Mouse (Mus musculus) stomach, embryonic 14.5 days (tissue): Measurements from ENCODE around the gene Pycr1. TPM values are rescaled to one million over a fixed set of nuclear protein-coding genes. Genes with fewer than 3 reads are reported as not detected.

Experiments used
- ATAC-seq: fragments of 200-750 bp; cut with Nextera tagmentation; 2 replicates; pipeline ENCODE4 v1.8.0; 2017; ENCODE audit warnings: low read depth, moderate TSS enrichment; ENCODE audit not compliant: insufficient number of reproducible peaks, insufficient read depth, low FRiP score
- H3K27ac ChIP-seq: fragments of 300-500 bp; sonication (generic); 2 replicates; pipeline ENCODE4 v1.5.1; 2014; ENCODE audit warnings: mild to moderate bottlenecking, low read length, moderate library complexity, mixed read lengths
- H3K27me3 ChIP-seq: fragments of 300-500 bp; sonication (generic); 2 replicates; pipeline ENCODE4 v1.6.1; 2014; ENCODE audit warnings: low read length, control low read depth, mixed read lengths; ENCODE audit not compliant: control insufficient read depth, insufficient read depth
- H3K36me3 ChIP-seq: fragments of 300-500 bp; sonication (generic); 2 replicates; pipeline ENCODE4 v1.6.1; 2014; ENCODE audit warnings: mild to moderate bottlenecking, control low read depth, low read length, moderate library complexity, mixed read lengths; ENCODE audit not compliant: control insufficient read depth, insufficient read depth
- H3K4me1 ChIP-seq: fragments of 300-500 bp; sonication (generic); 2 replicates; pipeline ENCODE4 v1.6.1; 2014; ENCODE audit warnings: low read length, control low read depth, mixed read lengths; ENCODE audit not compliant: control insufficient read depth, insufficient read depth
- H3K4me2 ChIP-seq: fragments of 300-500 bp; sonication (generic); replicated peaks from 2 replicates; pipeline ENCODE4 v1.6.1; 2014; ENCODE audit warnings: low read depth, low read length, control low read depth
- H3K4me3 ChIP-seq: fragments of 300-500 bp; sonication (generic); 2 replicates; pipeline ENCODE4 v1.5.1; 2014; ENCODE audit warnings: low read depth, low read length, control low read depth
- H3K9ac ChIP-seq: fragments of 300-500 bp; sonication (generic); replicated peaks from 2 replicates; pipeline ENCODE4 v1.6.1; 2014; ENCODE audit warnings: low read depth, mild to moderate bottlenecking, control low read depth, low read length, moderate library complexity, mixed read lengths
- H3K9me3 ChIP-seq: fragments of 300-500 bp; sonication (generic); 2 replicates; pipeline ENCODE4 v1.6.1; 2016; ENCODE audit warnings: low read depth, low read length, control low read depth; ENCODE audit not compliant: control insufficient read depth
- WGBS: fragments of 180-500 bp; shearing (Covaris S2); extraction: QIAGEN DNeasy Blood & Tissue Kit; methylation state at CpG from one replicate; pipeline ENCODE4 v1.1.7; 2014; 5-methylcytosine and 5-hydroxymethylcytosine counted together
- polyA plus RNA-seq: library from polyadenylated mRNA; unstranded; fragments of >200 nt; fragmentation: Nextera tagmentation; extraction: Ambion mirVana; gene quantifications from 2 replicates; pipeline ENCODE4 v1.2.1, GENCODE M21; 2014

Gene Pycr1
- polyA plus RNA-seq, 1 experiment from 2014 or later: 28.1 TPM

DNA sequence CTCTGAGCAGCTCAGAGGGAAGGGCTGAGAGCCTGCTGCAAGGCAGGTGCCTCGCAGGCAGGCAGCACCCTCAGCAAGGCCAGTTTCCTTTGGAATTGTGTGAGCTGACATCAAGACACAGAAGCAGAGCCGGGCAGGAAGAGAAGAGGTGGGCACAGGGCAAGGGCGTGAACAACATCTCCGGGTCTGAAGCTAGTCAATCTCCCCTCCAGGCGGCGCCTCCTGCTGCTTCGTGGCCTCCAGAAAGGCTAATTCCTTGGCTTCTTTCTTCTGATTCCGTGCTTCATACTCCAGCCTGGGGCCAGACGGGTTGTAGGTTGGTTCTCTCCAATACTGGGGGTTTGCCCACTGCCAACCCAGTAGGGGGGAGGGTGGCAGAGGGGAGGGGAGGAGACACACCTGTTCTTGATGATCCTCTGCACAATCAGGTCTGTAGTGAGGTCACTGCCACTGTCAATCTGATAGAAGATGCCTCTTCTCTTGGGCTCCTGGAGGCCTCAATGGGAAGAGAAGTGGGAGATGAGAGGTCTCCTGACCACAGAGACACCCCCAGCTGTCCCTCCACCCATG lies 33.0 kb downstream of the Pycr1 start:
- H3K27ac ChIP-seq: no peak overlapping the region
- no peak overlapping the region for H3K4me3 ChIP-seq
- H3K36me3 ChIP-seq: peaks cover 37% of the 10 kb centered on the region
- H3K9ac ChIP-seq: no peak overlapping the region
- WGBS: 88% methylated on average over 9 of the region's 9 CpGs
- H3K4me1 ChIP-seq: peaks cover 21% of the 10 kb centered on the region
- no peaks in the 10 kb centered on the region for H3K27me3 ChIP-seq
- H3K9me3 ChIP-seq: no peaks in the 10 kb centered on the region
- no peak overlapping the region for H3K4me2 ChIP-seq
- ATAC-seq: no peak

DNA sequence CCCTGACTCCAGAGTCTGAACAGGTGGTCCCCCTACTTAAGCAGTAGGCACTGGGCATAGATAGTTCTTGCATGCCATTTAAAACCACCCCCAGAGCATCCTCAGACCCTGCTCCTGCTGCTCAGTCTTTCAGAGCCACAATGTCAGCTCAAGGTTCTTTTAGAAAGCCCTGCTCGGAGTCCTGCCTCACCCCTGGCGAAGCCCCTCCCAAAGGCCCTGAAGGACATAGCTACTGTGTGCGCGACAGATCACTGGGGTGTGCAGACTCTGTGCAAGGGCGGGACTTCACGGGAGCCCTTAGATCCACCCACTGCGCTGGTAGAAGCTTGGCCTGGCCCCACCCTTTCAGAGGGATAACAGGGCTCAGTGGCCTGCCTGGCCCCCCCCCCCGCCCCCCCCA lies 34.3 kb downstream of the Pycr1 start:
- Histone ChIP-seq H3K9me3 (no peaks in the 10 kb centered on the region), H3K4me3 (no peak overlapping the region), H3K4me2 (no peak overlapping the region), H3K27me3 (no peaks in the 10 kb centered on the region), H3K4me1 (peaks cover 21% of the 10 kb centered on the region), H3K27ac (no peak overlapping the region), H3K9ac (no peak overlapping the region), H3K36me3 (peaks cover 50% of the 10 kb centered on the region)
- 42% methylated on average over 8 of the region's 8 CpGs for WGBS
- peak; percentile 73 for ATAC-seq

DNA sequence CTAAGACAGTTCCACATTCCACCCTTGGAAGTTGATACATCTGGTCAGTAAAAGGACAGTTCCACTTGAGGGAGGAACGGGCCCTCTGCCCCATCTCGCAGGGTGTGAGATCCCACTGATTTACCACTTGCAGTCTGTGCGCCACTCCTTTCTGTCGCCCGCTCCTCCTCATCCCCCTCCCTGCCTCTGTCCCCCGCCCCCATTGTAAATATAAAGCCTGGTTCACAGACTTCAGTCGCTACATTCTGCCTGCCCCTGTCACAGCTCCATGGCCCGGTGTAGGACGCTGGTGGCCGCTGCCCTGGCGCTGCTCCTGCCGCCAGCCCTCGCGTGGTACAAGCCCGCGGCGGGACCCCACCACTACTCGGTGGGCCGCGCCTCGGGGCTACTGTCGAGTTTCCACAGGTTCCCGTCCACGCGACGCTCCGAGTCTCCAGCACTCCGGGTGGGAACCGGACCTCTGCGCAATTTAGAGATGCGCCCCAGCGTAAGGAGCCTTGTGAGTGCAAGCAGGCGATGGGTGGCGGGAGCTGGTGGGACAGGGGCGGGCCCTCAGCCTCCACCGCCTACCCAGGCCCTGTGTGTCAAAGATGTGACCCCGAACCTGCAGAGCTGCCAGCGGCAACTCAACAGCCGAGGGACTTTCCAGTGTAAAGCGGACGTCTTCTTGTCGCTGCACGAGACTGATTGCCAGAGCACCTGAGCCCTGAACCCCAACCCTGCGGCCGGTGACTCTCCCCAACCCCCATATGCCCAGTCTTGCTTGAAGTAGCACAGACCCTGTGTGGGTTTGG lies 35.1 kb downstream of the Pycr1 start, which contains the start of gene Npb:
Npb (plus strand) TSS at position 237 of the 794 bp plus-strand sequence.
- Histone ChIP-seq H3K36me3 (peaks cover 48% of the 10 kb centered on the region), H3K4me3 (peak within 1 kb of the TSS; percentile 29), H3K4me1 (peaks cover 21% of the 10 kb centered on the region), H3K4me2 (peak within 1 kb of the TSS; percentile 70), H3K27ac (no peak within 1 kb of the TSS), H3K27me3 (no peaks in the 10 kb centered on the region), H3K9ac (peak within 1 kb of the TSS; percentile 42; the same call in 1 of the 2 replicates), H3K9me3 (no peaks in the 10 kb centered on the region)
- 0 out of 2 replicates have a peak, but pooled peaks have one; percentile 34 for ATAC-seq
- WGBS: 2% methylated on average over 45 of the region's 45 CpGs

DNA sequence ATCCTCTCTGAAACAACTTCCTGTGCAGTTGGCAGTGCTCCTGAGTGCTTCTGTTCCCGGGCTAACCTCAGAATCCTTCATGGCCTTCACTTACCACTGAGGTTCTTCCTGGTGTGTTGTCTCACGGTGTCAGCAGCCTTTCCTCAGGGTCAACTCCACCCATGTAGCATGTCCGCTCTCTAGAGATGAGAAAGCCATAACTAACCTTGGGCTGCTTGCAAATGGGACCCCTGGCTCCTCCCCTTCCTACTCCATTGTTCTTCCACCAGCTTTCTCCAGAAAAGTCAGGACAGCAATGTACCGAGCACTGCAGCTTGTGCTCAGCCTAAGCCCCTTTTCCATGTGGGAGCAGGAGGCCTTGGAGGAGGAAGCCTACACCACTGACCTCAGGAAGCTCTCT lies 36.8 kb downstream of the Pycr1 start:
- H3K27ac ChIP-seq: no peak overlapping the region
- H3K27me3 ChIP-seq: no peaks in the 10 kb centered on the region
- H3K36me3 ChIP-seq: peaks cover 46% of the 10 kb centered on the region
- no peak overlapping the region for H3K4me2 ChIP-seq
- H3K4me3 ChIP-seq: no peak overlapping the region
- no peaks in the 10 kb centered on the region for H3K9me3 ChIP-seq
- no peak overlapping the region for H3K9ac ChIP-seq
- 75% methylated on average over 4 of the region's 4 CpGs for WGBS
- peaks cover 21% of the 10 kb centered on the region for H3K4me1 ChIP-seq
- no peak for ATAC-seq

DNA sequence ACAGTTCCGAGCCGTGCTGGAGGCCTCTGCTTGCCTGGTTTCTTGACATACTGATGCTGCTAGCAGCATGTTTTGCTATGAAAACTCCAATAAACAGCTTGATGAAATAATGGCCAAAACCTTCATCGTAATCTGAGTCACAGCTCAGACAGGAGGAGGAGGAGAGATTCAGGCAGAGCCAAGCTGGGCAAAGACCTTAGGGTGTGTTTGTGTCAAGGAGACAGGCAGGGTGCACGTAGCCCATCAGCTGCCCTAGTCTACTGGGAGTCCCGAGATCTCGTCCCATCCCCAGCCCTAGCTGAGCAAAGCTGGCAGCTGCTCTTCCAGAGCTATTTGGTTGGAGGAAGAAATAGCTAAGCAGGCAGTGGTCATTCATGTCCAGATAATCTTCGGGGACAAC lies 37.9 kb downstream of the Pycr1 start:
- WGBS: 91% methylated on average over 7 of the region's 7 CpGs
- H3K4me1 ChIP-seq: peaks cover 21% of the 10 kb centered on the region
- H3K9me3 ChIP-seq: no peaks in the 10 kb centered on the region
- no peak overlapping the region for H3K4me3 ChIP-seq
- H3K9ac ChIP-seq: no peak overlapping the region
- no peak for ATAC-seq
- H3K27ac ChIP-seq: no peak overlapping the region
- peaks cover 42% of the 10 kb centered on the region for H3K36me3 ChIP-seq
- H3K27me3 ChIP-seq: no peaks in the 10 kb centered on the region
- H3K4me2 ChIP-seq: no peak overlapping the region

DNA sequence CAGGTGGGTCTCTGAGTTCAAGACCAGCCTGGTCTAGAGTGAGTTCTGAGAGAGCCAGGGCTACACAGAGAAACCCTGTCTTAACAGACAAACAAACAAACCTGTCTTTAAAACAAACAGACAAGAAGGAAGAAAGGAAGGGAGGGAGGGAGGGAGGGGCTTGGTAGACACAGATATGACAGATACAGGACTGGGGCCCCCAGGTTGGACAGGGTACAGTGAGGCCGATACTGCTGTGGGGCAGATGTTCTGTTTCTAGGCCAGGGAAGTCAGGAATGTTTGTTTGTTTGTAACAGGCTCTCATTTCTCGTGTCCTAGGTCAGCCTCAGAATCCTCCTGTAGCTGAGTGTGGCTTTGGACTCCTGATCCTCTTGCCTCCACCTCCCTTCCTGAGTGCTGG lies 40.0 kb downstream of the Pycr1 start:
- Histone ChIP-seq H3K9ac (no peak overlapping the region), H3K27me3 (no peaks in the 10 kb centered on the region), H3K4me3 (no peak overlapping the region), H3K27ac (no peak overlapping the region), H3K4me1 (peaks cover 16% of the 10 kb centered on the region), H3K4me2 (no peak overlapping the region), H3K9me3 (no peaks in the 10 kb centered on the region), H3K36me3 (peaks cover 38% of the 10 kb centered on the region)
- WGBS: 69% methylated on average over 2 of the region's 2 CpGs
- ATAC-seq: no peak

DNA sequence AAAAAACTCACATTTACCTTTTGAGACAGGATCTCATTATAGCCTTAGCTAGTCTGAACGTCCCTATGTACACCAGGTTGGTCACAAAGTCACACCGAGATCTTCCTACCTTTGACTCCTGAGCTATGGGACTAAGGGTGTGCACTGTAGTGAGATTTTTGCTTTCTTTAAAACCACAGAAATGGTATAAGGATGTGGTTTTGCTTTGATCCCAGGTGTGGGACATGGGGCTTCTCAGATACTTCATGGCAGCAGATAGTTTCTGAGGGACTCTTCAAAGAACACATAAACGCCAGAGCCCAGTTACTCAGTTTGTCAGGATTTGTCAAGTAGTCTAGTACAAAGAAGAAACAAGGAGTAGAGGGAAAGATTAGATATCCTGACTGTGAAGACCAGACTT lies 42.9 kb downstream of the Pycr1 start:
- Histone ChIP-seq H3K27ac (no peak overlapping the region), H3K9ac (no peak overlapping the region), H3K4me2 (no peak overlapping the region), H3K36me3 (peaks cover 47% of the 10 kb centered on the region), H3K9me3 (no peaks in the 10 kb centered on the region), H3K4me1 (peaks cover 18% of the 10 kb centered on the region; the same call in 1 of the 2 replicates), H3K27me3 (no peaks in the 10 kb centered on the region), H3K4me3 (no peak overlapping the region)
- ATAC-seq: no peak
- WGBS: 95% methylated on average over 3 of the region's 3 CpGs

DNA sequence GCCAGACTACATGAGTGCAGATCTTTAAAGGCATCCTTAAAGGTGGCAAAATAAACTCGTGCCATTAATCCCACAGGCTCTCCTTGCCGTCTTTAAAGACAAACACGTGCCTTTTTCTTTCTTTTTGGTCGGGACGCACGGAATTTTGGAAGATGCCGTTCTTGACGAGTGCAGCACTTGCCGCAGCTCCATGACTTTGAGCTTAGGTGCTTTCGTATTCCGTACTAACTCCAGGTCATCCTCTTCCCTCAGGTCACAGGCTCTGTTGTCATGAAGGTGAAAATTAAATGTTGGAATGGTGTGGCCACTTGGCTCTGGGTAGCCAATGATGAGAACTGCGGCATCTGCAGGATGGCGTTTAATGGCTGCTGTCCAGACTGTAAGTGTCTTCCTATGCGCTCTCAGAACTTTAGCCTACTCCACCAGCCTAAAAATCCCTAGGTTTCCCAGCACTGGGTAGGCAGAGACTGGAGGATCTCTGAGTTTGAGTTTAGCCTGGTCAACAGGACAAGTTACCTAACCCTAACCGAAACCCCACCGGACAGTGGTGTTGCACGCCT lies 44.5 kb downstream of the Pycr1 start:
- Histone ChIP-seq H3K27me3 (no peaks in the 10 kb centered on the region), H3K9ac (peak overlapping the region; percentile 100), H3K27ac (peak overlapping the region; percentile 85), H3K36me3 (peaks cover 46% of the 10 kb centered on the region), H3K4me3 (peak overlapping the region; percentile 99), H3K9me3 (no peaks in the 10 kb centered on the region), H3K4me1 (peaks cover 18% of the 10 kb centered on the region; the same call in 1 of the 2 replicates), H3K4me2 (peak overlapping the region; percentile 77)
- ATAC-seq: no peak
- WGBS: 46% methylated on average over 17 of the region's 17 CpGs
